Mouse (Mus musculus): Measurements from ENCODE around the gene Col28a1. TPM values are rescaled to one million over a fixed set of nuclear protein-coding genes. Genes with fewer than 3 reads are reported as not detected.

The Col28a1 gene
- polyA plus RNA-seq (2015; fragmentation: Nextera tagmentation; extraction: Ambion mirVana) = 0.37 and 0.52 TPM in 2 replicates

DNA sequence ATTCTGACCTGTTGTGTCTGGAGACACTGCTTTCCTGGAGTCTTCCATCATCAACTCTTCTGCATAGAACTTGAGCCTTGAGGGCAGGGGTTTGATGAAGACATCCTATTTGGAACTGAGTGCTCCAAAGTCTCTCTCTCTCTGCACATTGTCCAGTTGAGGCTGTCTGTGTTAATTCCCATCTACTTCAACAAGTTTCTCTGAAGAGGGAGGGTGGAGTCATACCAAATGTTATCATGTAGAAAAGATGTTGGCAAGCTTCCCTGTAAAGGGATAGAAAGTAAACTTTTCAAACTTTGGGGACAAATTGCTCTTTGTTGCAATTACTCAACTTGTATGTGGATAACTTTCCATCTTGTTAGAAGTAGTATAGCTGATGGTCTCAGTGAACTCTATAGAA, at the start of gene Col28a1:
Gene Col28a1 (minus strand): TSS at position 101 of the 400 bp plus-strand sequence.
- ATAC-seq (ENCODE audit: low FRiP score, low read depth) = no peak
- H3K4me1 ChIP-seq = no peaks in the 10 kb centered on the region
- H3K9me3 ChIP-seq = peaks cover 9% of the 10 kb centered on the region
- H3K9ac ChIP-seq = no peak within 1 kb of the TSS
- no peak within 1 kb of the TSS for H3K4me3 ChIP-seq
- H3K27ac ChIP-seq = no peak within 1 kb of the TSS
- no peaks in the 10 kb centered on the region for H3K36me3 ChIP-seq
- H3K4me2 ChIP-seq (replicated peaks) = no peak within 1 kb of the TSS
- H3K27me3 ChIP-seq = no peaks in the 10 kb centered on the region

GRCm38 (mm10) chr6:8228596-8228995, 36.2 kb upstream of the Col28a1 start:
- 94% methylated on average over 3 of the region's 3 CpGs for WGBS
- Histone ChIP-seq H3K36me3 (peaks cover 58% of the 10 kb centered on the region), H3K4me1 (no peaks in the 10 kb centered on the region), H3K27me3 (no peaks in the 10 kb centered on the region), H3K9me3 (no peaks in the 10 kb centered on the region), H3K9ac (no peak overlapping the region), H3K27ac (no peak overlapping the region), H3K4me2 (replicated peaks) (no peak overlapping the region), H3K4me3 (no peak overlapping the region)
- ATAC-seq (ENCODE audit: low FRiP score, low read depth) = no peak

GRCm38 (mm10) chr6:8227035-8227434, 34.6 kb upstream of the Col28a1 start:
- H3K4me2 ChIP-seq (replicated peaks) = no peak overlapping the region
- no peak for ATAC-seq (ENCODE audit: low FRiP score, low read depth)
- no peak overlapping the region for H3K9ac ChIP-seq
- no peak overlapping the region for H3K27ac ChIP-seq
- H3K9me3 ChIP-seq = no peaks in the 10 kb centered on the region
- 90% methylated on average over 3 of the region's 3 CpGs for WGBS
- no peak overlapping the region for H3K4me3 ChIP-seq
- no peaks in the 10 kb centered on the region for H3K27me3 ChIP-seq
- H3K36me3 ChIP-seq = peaks cover 52% of the 10 kb centered on the region
- no peaks in the 10 kb centered on the region for H3K4me1 ChIP-seq

DNA sequence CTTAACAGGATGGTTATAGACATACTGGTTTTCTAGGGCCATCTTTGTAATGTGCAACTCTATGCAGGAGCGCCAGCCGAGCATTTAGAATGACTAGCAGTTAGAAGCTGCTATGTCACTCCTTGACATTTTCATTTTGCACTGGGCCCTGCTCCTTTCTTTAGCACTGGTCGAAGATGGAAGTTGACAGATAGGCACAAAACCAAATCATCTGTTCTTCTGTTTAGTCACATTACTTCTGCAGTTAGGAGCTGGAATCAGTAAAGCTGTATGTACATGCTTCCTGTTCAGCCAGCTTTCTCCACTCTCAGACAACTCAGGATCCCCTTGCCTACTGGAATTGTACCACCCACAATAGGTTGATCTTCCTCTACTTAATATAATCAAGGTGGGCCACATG, 18.2 kb upstream of the Col28a1 start:
- peaks cover 20% of the 10 kb centered on the region for H3K36me3 ChIP-seq

DNA sequence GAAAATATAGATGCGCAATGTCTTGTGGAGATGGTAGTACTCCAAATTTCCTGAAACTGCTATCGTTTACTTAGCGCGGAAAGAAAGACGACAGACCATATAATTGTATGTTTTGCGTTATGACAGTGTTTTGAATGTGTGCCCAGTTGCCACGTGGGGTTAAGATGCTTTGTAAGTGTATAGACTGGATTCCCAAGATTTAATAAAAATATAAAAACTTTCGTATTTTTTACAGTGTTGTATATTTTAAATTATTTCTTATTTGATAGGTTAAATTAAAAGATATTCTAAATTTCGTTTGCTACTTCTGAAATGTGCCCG, 17.4 kb upstream of the Col28a1 start:
- ATAC-seq (ENCODE audit: low FRiP score, low read depth) = 0 out of 2 replicates have a peak, but pooled peaks have one; percentile 0

More for the DNA sequence above, 18.2 kb upstream of the Col28a1 start:
- no peak for ATAC-seq (ENCODE audit: low FRiP score, low read depth)
- H3K9me3 ChIP-seq = no peaks in the 10 kb centered on the region
- no peak overlapping the region for H3K9ac ChIP-seq
- H3K4me1 ChIP-seq = peaks cover 9% of the 10 kb centered on the region
- no peaks in the 10 kb centered on the region for H3K27me3 ChIP-seq
- H3K4me3 ChIP-seq = peak overlapping the region; percentile 78
- no peak overlapping the region for H3K27ac ChIP-seq
- 89% methylated on average over 3 of the region's 3 CpGs for WGBS
- peak overlapping the region; percentile 64 for H3K4me2 ChIP-seq (replicated peaks)

GRCm38 (mm10) chr6:8209047-8209865, 16.8 kb upstream of the Col28a1 start, which contains the start of gene Mios:
TSS of gene Mios (plus strand) at chr6:8209222.
- Histone ChIP-seq H3K9ac (peak within 1 kb of the TSS; percentile 89), H3K4me2 (replicated peaks) (peak within 1 kb of the TSS; percentile 64), H3K27ac (peak within 1 kb of the TSS; percentile 91), H3K4me3 (peak within 1 kb of the TSS; percentile 78), H3K36me3 (peaks cover 9% of the 10 kb centered on the region; the same call in 1 of the 2 replicates), H3K27me3 (no peaks in the 10 kb centered on the region), H3K4me1 (peaks cover 9% of the 10 kb centered on the region), H3K9me3 (no peaks in the 10 kb centered on the region)
- WGBS = under 1% methylated on average over 80 of the region's 90 CpGs
- ATAC-seq (ENCODE audit: low FRiP score, low read depth) = peak; percentile 97

More for the DNA sequence above, 17.4 kb upstream of the Col28a1 start:
- H3K4me1 ChIP-seq = peaks cover 9% of the 10 kb centered on the region
- H3K9ac ChIP-seq = peak overlapping the region; percentile 89
- peak overlapping the region; percentile 78 for H3K4me3 ChIP-seq
- H3K27me3 ChIP-seq = no peaks in the 10 kb centered on the region
- H3K4me2 ChIP-seq (replicated peaks) = peak overlapping the region; percentile 64
- 11% methylated on average over 10 of the region's 10 CpGs for WGBS
- peaks cover 12% of the 10 kb centered on the region for H3K36me3 ChIP-seq
- no peaks in the 10 kb centered on the region for H3K9me3 ChIP-seq
- H3K27ac ChIP-seq = peak overlapping the region; percentile 91; the same call in 1 of the 2 replicates

DNA sequence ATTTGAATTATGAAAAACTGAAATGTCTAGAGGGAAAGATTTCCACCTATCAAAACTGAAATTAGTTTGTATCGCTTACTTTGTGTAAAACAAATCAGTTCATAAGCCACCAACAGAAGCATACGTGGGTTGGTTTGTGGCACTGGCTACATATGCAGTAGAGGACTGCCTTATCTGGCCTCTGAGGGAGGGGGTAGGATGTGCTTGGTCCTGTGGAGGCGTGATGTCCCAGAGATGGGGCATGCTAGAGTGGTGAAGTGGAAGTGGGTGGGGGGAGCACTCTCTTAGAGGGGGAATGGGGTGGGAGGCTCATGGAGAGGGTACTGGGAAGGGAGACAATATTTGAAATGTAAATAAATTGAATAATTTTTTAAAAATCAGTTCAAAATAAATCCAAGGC, 2.5 kb downstream of the Col28a1 start:
- H3K36me3 ChIP-seq = no peaks in the 10 kb centered on the region

DNA sequence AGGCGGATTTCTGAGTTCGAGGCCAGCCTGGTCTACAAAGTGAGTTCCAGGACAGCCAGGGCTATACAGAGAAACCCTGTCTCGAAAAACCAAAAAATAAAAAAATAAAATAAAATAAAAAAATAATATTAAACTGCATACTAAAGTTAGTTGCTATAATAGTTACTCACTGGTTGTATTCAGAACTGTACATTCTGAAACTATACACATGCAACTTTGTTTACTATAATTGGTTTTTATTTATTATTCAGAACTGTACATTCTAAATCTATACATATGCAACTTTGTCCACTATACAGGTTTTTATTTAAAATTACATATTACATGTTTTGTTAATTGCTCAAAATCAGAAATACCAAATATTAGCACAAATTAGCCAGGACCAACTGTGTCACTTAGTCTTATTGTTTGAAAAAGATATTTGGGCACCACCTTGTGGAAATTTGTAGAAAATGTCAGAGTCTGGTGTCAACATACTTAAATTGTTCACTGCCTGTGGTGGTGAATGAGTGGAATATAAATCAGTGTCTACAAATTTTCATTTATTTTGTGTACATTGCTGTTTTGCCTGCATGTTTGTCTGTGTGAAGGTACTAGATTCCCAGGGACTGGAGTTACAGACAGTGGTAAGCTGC, 3.7 kb downstream of the Col28a1 start:
- no peaks in the 10 kb centered on the region for H3K27me3 ChIP-seq
- ATAC-seq (ENCODE audit: low FRiP score, low read depth) = 0 out of 2 replicates have a peak, but pooled peaks have one; percentile 15
- H3K4me1 ChIP-seq = no peaks in the 10 kb centered on the region
- no peak overlapping the region for H3K4me2 ChIP-seq (replicated peaks)
- H3K36me3 ChIP-seq = no peaks in the 10 kb centered on the region
- no peak overlapping the region for H3K9ac ChIP-seq
- no peaks in the 10 kb centered on the region for H3K9me3 ChIP-seq
- 82% methylated on average over 3 of the region's 3 CpGs for WGBS
- no peak overlapping the region for H3K27ac ChIP-seq
- no peak overlapping the region for H3K4me3 ChIP-seq

More for the DNA sequence above, 2.5 kb downstream of the Col28a1 start:
- H3K27me3 ChIP-seq = no peaks in the 10 kb centered on the region
- no peak for ATAC-seq (ENCODE audit: low FRiP score, low read depth)
- H3K4me3 ChIP-seq = no peak overlapping the region
- H3K4me2 ChIP-seq (replicated peaks) = no peak overlapping the region
- no peaks in the 10 kb centered on the region for H3K9me3 ChIP-seq
- no peak overlapping the region for H3K9ac ChIP-seq
- no peak overlapping the region for H3K27ac ChIP-seq
- H3K4me1 ChIP-seq = no peaks in the 10 kb centered on the region
- 61% methylated on average over 3 of the region's 3 CpGs for WGBS

- Histone ChIP-seq H3K27me3 (no peaks in the 10 kb centered on the region), H3K4me1 (peaks cover 10% of the 10 kb centered on the region), H3K36me3 (no peaks in the 10 kb centered on the region), H3K4me2 (replicated peaks) (0 out of 2 replicates have a peak overlapping the region, but pooled peaks have one; percentile 17), H3K4me3 (no peak overlapping the region), H3K27ac (no peak overlapping the region), H3K9ac (no peak overlapping the region), H3K9me3 (no peaks in the 10 kb centered on the region)
- 39% methylated on average over 10 of the region's 10 CpGs for WGBS
- ATAC-seq (ENCODE audit: low FRiP score, low read depth) = no peak; the same call in 1 of the 2 replicates
Measured at GRCm38 (mm10) chr6:8178397-8178941, 13.9 kb downstream of the Col28a1 start.

GRCm38 (mm10) chr6:8176116-8176515, 16.3 kb downstream of the Col28a1 start:
- no peaks in the 10 kb centered on the region for H3K27me3 ChIP-seq
- peaks cover 12% of the 10 kb centered on the region for H3K4me1 ChIP-seq
- 67% methylated on average over 2 of the region's 2 CpGs for WGBS
- no peaks in the 10 kb centered on the region for H3K9me3 ChIP-seq
- no peaks in the 10 kb centered on the region for H3K36me3 ChIP-seq
- H3K4me2 ChIP-seq (replicated peaks) = no peak overlapping the region
- no peak for ATAC-seq (ENCODE audit: low FRiP score, low read depth)
- H3K9ac ChIP-seq = no peak overlapping the region
- H3K4me3 ChIP-seq = no peak overlapping the region
- no peak overlapping the region for H3K27ac ChIP-seq

DNA sequence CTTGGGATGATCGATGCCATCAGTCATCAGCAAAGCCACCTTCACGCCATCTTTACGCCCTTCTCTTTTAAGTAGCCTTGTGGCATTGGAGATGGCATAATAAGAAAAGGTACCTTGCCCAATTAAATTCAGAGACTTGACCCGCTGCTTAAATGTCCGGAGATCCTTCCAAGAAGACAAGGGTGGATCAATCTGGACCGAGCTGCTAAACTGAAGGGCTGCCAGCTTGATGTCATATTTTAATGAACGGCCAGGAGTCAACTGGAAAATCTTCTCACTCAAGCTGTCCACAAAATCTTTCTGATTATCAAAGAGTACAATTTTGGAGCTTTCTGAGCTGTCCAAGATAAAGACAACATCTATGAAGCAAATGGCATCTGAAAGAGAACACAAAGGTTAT, 17.1 kb downstream of the Col28a1 start:
- H3K4me3 ChIP-seq = no peak overlapping the region
- WGBS = 93% methylated on average over 7 of the region's 7 CpGs
- no peaks in the 10 kb centered on the region for H3K9me3 ChIP-seq
- H3K36me3 ChIP-seq = no peaks in the 10 kb centered on the region
- H3K4me2 ChIP-seq (replicated peaks) = no peak overlapping the region
- H3K27ac ChIP-seq = no peak overlapping the region
- no peaks in the 10 kb centered on the region for H3K27me3 ChIP-seq
- ATAC-seq (ENCODE audit: low FRiP score, low read depth) = no peak
- H3K4me1 ChIP-seq = peaks cover 15% of the 10 kb centered on the region
- no peak overlapping the region for H3K9ac ChIP-seq

GRCm38 (mm10) chr6:8174062-8174461, 18.4 kb downstream of the Col28a1 start:
- Histone ChIP-seq H3K4me1 (peaks cover 18% of the 10 kb centered on the region), H3K9ac (no peak overlapping the region), H3K4me2 (replicated peaks) (no peak overlapping the region), H3K27me3 (no peaks in the 10 kb centered on the region), H3K27ac (no peak overlapping the region), H3K9me3 (no peaks in the 10 kb centered on the region), H3K4me3 (no peak overlapping the region), H3K36me3 (no peaks in the 10 kb centered on the region)
- ATAC-seq (ENCODE audit: low FRiP score, low read depth) = no peak
- 58% methylated on average over 2 of the region's 2 CpGs for WGBS
